Mouse (Mus musculus) heart, embryonic 15.5 days (tissue): ENCODE measurements at regions not wholly inside any gene's neighbourhood (a gene's known extent, or its start where the extent isn't known, plus 50 kb on each side); places are given as distances from the start of the nearest gene placed in this dataset.
A peak's percentile ranks its signal among the peaks of the same experiment; 100 is the strongest.

Source experiments
- ATAC-seq: fragments of 200-750 bp; cut with Nextera tagmentation; replicated peaks from 2 replicates; pipeline ENCODE4 v1.8.0; 2017; ENCODE audit warnings: low read depth, moderate TSS enrichment; ENCODE audit not compliant: insufficient number of reproducible peaks, insufficient read depth, low FRiP score
- H3K27ac ChIP-seq: fragments of 300-500 bp; sonication (generic); 2 replicates; pipeline ENCODE4 v1.5.1; 2015; ENCODE audit warnings: mild to moderate bottlenecking, inconsistent platforms
- H3K27me3 ChIP-seq: fragments of 300-500 bp; sonication (generic); 2 replicates; pipeline ENCODE4 v1.6.1; 2015; ENCODE audit warnings: inconsistent platforms
- H3K36me3 ChIP-seq: fragments of 300-500 bp; sonication (generic); 2 replicates; pipeline ENCODE4 v1.6.1; 2015; ENCODE audit warnings: mild to moderate bottlenecking, inconsistent platforms
- H3K4me1 ChIP-seq: fragments of 300-500 bp; sonication (generic); replicated peaks from 2 replicates; pipeline ENCODE4 v1.6.1; 2015; ENCODE audit warnings: inconsistent platforms
- H3K4me2 ChIP-seq: fragments of 300-500 bp; sonication (generic); 2 replicates; pipeline ENCODE4 v1.6.1; 2015; ENCODE audit warnings: inconsistent platforms, mild to moderate bottlenecking, moderate library complexity
- H3K4me3 ChIP-seq: fragments of 300-500 bp; sonication (generic); 2 replicates; pipeline ENCODE4 v1.5.1; 2015; ENCODE audit warnings: mild to moderate bottlenecking, inconsistent platforms
- H3K9ac ChIP-seq: fragments of 300-500 bp; sonication (generic); 2 replicates; pipeline ENCODE4 v1.6.1; 2015; ENCODE audit warnings: mild to moderate bottlenecking, inconsistent platforms
- H3K9me3 ChIP-seq: fragments of 300-500 bp; sonication (generic); replicated peaks from 2 replicates; pipeline ENCODE4 v1.6.1; 2016; ENCODE audit warnings: inconsistent platforms
- WGBS: fragments of 180-500 bp; shearing (Covaris S2); methylation state at CpG from one replicate; pipeline ENCODE4 v1.1.7; 2015; ENCODE audit warnings: mixed read lengths; 5-methylcytosine and 5-hydroxymethylcytosine counted together

GRCm38 (mm10) chr9:94323011-94323410 is 214.9 kb downstream of the 1190002N15Rik start:
- Histone ChIP-seq H3K27ac (no peak overlapping the region), H3K27me3 (no peaks in the 10 kb centered on the region), H3K4me1 (no peaks in the 10 kb centered on the region), H3K9ac (no peak overlapping the region), H3K4me3 (no peak overlapping the region), H3K36me3 (no peaks in the 10 kb centered on the region), H3K4me2 (no peak overlapping the region), H3K9me3 (no peaks in the 10 kb centered on the region)
- ATAC-seq, result no peak
- 85% methylated on average over 3 of the region's 3 CpGs for WGBS

GRCm38 (mm10) chr9:94302575-94302974 is 235.3 kb downstream of the 1190002N15Rik start:
- Histone ChIP-seq H3K4me2 (no peak overlapping the region), H3K27me3 (no peaks in the 10 kb centered on the region), H3K27ac (no peak overlapping the region), H3K9me3 (no peaks in the 10 kb centered on the region), H3K9ac (no peak overlapping the region), H3K4me3 (no peak overlapping the region), H3K36me3 (no peaks in the 10 kb centered on the region), H3K4me1 (no peaks in the 10 kb centered on the region)
- WGBS, result 70% methylated on average over 3 of the region's 3 CpGs
- ATAC-seq, result no peak

DNA sequence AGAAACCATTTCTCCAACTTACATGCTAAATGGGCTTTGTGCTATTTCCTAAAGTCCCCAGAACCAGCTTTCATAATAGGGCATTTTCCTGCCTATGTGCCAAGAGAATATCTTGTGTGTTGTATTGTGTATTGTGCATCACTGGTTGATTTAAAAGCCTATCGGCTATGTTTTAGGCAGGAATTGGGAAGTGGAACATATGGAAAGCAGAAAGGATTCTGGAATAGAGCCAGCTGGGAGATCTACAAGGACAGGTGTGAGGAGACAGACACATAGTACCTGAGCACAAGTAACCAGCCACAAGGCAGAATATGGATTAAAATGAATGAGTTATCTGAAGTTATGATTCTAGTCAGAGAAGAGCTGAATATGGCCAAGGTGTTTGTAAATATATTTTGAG is 236.0 kb downstream of the 1190002N15Rik start:
- Histone ChIP-seq H3K4me1 (no peaks in the 10 kb centered on the region), H3K9ac (no peak overlapping the region), H3K27me3 (no peaks in the 10 kb centered on the region), H3K9me3 (no peaks in the 10 kb centered on the region), H3K4me3 (no peak overlapping the region), H3K27ac (no peak overlapping the region), H3K4me2 (no peak overlapping the region), H3K36me3 (no peaks in the 10 kb centered on the region)
- 94% methylated on average over 1 of the region's 1 CpGs for WGBS
- no peak for ATAC-seq

DNA sequence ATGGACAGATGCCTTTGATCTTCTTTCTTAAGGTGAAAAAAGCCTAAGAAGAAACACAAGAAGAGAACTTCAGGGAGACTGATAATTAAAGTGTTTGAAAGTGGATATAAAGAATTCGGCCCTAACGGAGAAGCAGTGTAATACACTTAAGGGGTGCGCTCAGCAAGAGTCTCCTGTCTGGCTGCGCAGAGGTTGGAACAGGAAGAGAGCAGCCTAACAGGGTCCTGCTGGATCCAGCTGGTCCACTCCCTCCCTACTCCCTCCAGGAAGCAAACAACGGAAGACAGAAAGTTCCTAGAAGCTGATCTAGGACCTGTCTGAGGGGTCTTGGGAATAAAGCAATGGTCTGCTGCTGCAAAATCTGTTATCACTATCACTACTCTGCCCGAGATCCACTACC is 242.4 kb downstream of the 1190002N15Rik start:
- no peak overlapping the region for H3K27ac ChIP-seq
- H3K4me1 ChIP-seq, result peaks cover 10% of the 10 kb centered on the region
- H3K4me3 ChIP-seq, result no peak overlapping the region
- no peak for ATAC-seq
- H3K9me3 ChIP-seq, result no peaks in the 10 kb centered on the region
- WGBS, result 28% methylated on average over 6 of the region's 6 CpGs
- H3K4me2 ChIP-seq, result peak overlapping the region; percentile 22
- no peaks in the 10 kb centered on the region for H3K36me3 ChIP-seq
- no peaks in the 10 kb centered on the region for H3K27me3 ChIP-seq
- no peak overlapping the region for H3K9ac ChIP-seq

- Histone ChIP-seq H3K4me1 (peaks cover 10% of the 10 kb centered on the region), H3K9ac (no peak overlapping the region), H3K4me3 (no peak overlapping the region), H3K27me3 (no peaks in the 10 kb centered on the region), H3K27ac (no peak overlapping the region), H3K9me3 (no peaks in the 10 kb centered on the region), H3K4me2 (no peak overlapping the region), H3K36me3 (no peaks in the 10 kb centered on the region)
- WGBS, result 66% methylated on average over 3 of the region's 3 CpGs
- no peak for ATAC-seq
Observed at GRCm38 (mm10) chr9:94292147-94292546, 245.7 kb downstream of the 1190002N15Rik start.

GRCm38 (mm10) chr9:94289546-94289945 is 248.3 kb downstream of the 1190002N15Rik start:
- Histone ChIP-seq H3K27ac (no peak overlapping the region), H3K4me1 (no peaks in the 10 kb centered on the region; the same call in 1 of the 2 replicates), H3K4me2 (no peak overlapping the region), H3K9me3 (no peaks in the 10 kb centered on the region), H3K4me3 (no peak overlapping the region), H3K27me3 (no peaks in the 10 kb centered on the region), H3K9ac (no peak overlapping the region), H3K36me3 (no peaks in the 10 kb centered on the region)
- no peak for ATAC-seq

GRCm38 (mm10) chr9:94287559-94287958 is 250.3 kb downstream of the 1190002N15Rik start:
- no peak overlapping the region for H3K27ac ChIP-seq
- no peaks in the 10 kb centered on the region for H3K36me3 ChIP-seq
- H3K9me3 ChIP-seq, result no peaks in the 10 kb centered on the region
- no peak overlapping the region for H3K9ac ChIP-seq
- H3K4me2 ChIP-seq, result no peak overlapping the region
- ATAC-seq, result no peak
- no peak overlapping the region for H3K4me3 ChIP-seq
- 47% methylated on average over 2 of the region's 2 CpGs for WGBS
- H3K4me1 ChIP-seq, result no peaks in the 10 kb centered on the region; the same call in 1 of the 2 replicates
- H3K27me3 ChIP-seq, result no peaks in the 10 kb centered on the region

DNA sequence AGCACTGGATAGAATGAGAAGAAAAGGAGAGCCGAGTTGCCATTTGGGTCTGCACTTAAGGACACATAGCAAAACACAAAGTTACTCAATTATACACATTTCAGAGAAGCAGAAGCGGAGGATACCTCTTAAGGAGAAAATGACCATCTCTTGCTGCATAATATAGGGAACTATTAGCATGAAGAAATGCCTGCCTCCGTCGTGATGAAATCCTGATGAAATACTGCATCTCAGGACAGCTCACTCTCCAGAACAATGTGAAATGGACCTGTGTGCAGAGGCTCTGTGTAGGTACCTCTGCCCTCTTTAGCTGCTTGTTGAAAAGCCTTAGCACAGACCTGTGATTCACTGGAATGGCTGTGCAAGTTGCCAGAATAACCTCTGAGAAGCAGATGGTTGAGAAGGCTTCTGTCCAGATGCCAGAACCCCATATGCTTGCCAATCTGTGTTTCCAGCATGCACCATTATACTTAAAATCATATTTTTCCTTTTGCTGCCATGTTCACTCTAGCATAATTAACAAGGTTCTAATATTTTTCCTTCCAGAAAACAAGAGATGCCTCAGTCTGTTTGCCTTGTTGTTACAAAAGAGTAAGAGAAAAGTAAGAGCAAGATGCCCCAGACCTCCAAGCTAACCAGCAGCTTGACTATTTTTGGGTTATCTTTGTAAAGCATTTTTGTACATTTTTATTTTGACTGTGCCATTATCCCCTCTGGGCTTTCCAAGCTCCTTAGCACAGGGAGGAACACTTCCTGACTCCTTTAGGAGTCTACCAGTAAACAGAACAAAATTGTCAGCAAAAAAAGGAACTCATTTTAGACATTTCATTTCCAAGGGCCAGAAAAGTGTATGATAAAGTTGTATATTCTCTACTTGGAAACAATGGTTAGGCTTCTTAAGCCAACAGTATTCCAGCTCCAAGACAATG is 259.0 kb downstream of the 1190002N15Rik start:
- H3K9ac ChIP-seq, result no peak overlapping the region
- H3K4me2 ChIP-seq, result no peak overlapping the region
- WGBS, result 81% methylated on average over 4 of the region's 4 CpGs
- H3K27me3 ChIP-seq, result no peaks in the 10 kb centered on the region
- no peak for ATAC-seq
- no peaks in the 10 kb centered on the region for H3K9me3 ChIP-seq
- no peaks in the 10 kb centered on the region for H3K4me1 ChIP-seq
- no peak overlapping the region for H3K4me3 ChIP-seq
- no peak overlapping the region for H3K27ac ChIP-seq
- H3K36me3 ChIP-seq, result no peaks in the 10 kb centered on the region

- H3K4me1 ChIP-seq, result no peaks in the 10 kb centered on the region
- no peaks in the 10 kb centered on the region for H3K9me3 ChIP-seq
- H3K4me2 ChIP-seq, result no peak overlapping the region
- no peak overlapping the region for H3K9ac ChIP-seq
- H3K4me3 ChIP-seq, result no peak overlapping the region
- WGBS, result 85% methylated on average over 3 of the region's 3 CpGs
- no peaks in the 10 kb centered on the region for H3K27me3 ChIP-seq
- ATAC-seq, result no peak
- no peak overlapping the region for H3K27ac ChIP-seq
- H3K36me3 ChIP-seq, result no peaks in the 10 kb centered on the region
Observed at GRCm38 (mm10) chr9:94277096-94277495, 260.8 kb downstream of the 1190002N15Rik start.

DNA sequence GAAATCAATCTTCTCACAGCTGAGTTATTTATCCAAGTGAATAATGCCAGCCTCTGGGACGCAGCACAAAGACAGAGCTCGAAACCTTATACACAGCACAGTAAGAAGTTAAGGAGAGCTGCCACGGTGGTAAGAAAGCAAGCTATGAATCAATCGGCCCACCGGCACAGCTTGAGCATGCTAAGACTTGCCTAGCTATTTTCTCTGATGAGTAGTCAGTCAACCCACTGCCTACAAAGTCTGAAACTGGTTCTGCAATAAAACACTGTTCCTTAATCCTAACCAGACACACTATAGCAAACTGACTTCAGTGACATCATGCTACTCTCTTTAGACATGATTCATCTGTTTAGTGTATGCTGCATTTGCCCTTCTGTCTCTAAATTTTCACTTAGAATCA is 268.7 kb downstream of the 1190002N15Rik start:
- H3K9ac ChIP-seq, result no peak overlapping the region
- no peaks in the 10 kb centered on the region for H3K9me3 ChIP-seq
- ATAC-seq, result no peak
- WGBS, result 85% methylated on average over 5 of the region's 5 CpGs
- H3K4me2 ChIP-seq, result no peak overlapping the region
- H3K27ac ChIP-seq, result no peak overlapping the region
- H3K4me1 ChIP-seq, result no peaks in the 10 kb centered on the region
- no peaks in the 10 kb centered on the region for H3K36me3 ChIP-seq
- H3K4me3 ChIP-seq, result no peak overlapping the region
- no peaks in the 10 kb centered on the region for H3K27me3 ChIP-seq

DNA sequence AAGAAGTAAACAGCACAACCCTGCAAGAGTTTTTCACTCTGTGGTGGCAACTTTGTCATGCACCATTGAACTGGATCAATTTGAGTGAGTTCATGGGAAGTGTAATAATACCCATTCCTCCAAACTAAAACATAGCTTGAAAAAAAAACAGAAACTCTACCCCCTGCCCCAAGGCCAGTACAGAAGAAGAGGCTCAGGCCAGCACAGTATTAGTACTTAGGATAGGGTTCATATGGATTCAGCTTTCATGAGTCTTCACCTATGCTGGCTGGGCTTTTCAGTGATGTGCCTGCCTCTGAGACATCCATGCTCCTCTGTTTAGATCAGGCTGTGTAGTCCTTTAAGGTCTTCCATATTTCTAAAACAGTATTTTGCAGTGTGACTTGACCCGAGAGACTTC is 270.6 kb downstream of the 1190002N15Rik start:
- Histone ChIP-seq H3K27me3 (no peaks in the 10 kb centered on the region), H3K4me1 (no peaks in the 10 kb centered on the region), H3K27ac (no peak overlapping the region), H3K36me3 (no peaks in the 10 kb centered on the region), H3K9ac (no peak overlapping the region), H3K4me2 (no peak overlapping the region), H3K9me3 (no peaks in the 10 kb centered on the region), H3K4me3 (no peak overlapping the region)
- no peak for ATAC-seq
- WGBS, result 81% methylated on average over 1 of the region's 1 CpGs
